Mouse (Mus musculus): Measurements from ENCODE around the gene Tmem219. TPM values are rescaled to one million over a fixed set of nuclear protein-coding genes. Genes with fewer than 3 reads are reported as not detected.

Gene Tmem219
- polyA plus RNA-seq, 1 experiment from 2014 or later: 18.7 TPM

DNA sequence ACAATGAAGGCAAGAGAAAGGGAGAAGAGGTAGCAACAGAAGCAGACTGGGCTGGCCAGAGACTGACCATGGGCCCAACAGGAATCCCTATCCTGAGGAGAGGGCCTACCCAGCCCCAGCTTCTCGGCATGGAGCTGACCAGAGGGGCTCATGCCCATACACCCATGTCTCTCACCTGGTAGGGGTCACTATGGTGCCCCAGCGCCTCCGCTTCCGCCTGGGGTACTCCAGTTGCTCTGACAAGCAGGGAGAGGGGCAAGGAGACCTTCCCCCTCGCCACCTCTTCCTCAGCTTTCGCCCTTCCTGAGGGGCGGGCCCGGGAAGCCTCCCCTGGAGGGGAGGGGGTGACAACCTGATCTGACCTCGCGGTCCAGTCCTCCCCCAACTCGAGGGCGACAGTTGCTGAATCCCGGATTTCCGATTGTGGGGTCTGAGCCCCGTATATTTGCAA, 39.0 kb downstream of the Tmem219 start:
- peak overlapping the region; percentile 99 for H3K4me2 ChIP-seq (ENCODE audit: low read depth, low read length)
- peak overlapping the region; percentile 77 for H3K4me3 ChIP-seq (ENCODE audit: low read depth, low read length)
- peaks cover 38% of the 10 kb centered on the region for H3K4me1 ChIP-seq (ENCODE audit: control insufficient read depth, low read depth, low read length)
- no peaks in the 10 kb centered on the region for H3K9me3 ChIP-seq (replicated peaks; ENCODE audit: control insufficient read depth, low read length)
- H3K27ac ChIP-seq (ENCODE audit: low read length): peak overlapping the region; percentile 83
- peaks cover 13% of the 10 kb centered on the region for H3K36me3 ChIP-seq (ENCODE audit: control insufficient read depth, insufficient read depth)
- under 1% methylated on average over 15 of the region's 15 CpGs for WGBS (ENCODE audit: insufficient replicate concordance)
- peak overlapping the region; percentile 85 for H3K9ac ChIP-seq (ENCODE audit: low read depth, low read length)
- H3K27me3 ChIP-seq (ENCODE audit: control insufficient read depth, insufficient read depth, low read depth, low read length): no peaks in the 10 kb centered on the region
- ATAC-seq (ENCODE audit: low read depth): no peak

GRCm38 (mm10) chr7:126881040-126881439, 41.7 kb downstream of the Tmem219 start:
- Histone ChIP-seq H3K9me3 (replicated peaks; ENCODE audit: control insufficient read depth, low read length) (no peaks in the 10 kb centered on the region), H3K4me1 (ENCODE audit: control insufficient read depth, low read depth, low read length) (peaks cover 38% of the 10 kb centered on the region), H3K4me2 (ENCODE audit: low read depth, low read length) (peak overlapping the region; percentile 22), H3K27me3 (ENCODE audit: control insufficient read depth, insufficient read depth, low read depth, low read length) (no peaks in the 10 kb centered on the region), H3K36me3 (ENCODE audit: control insufficient read depth, insufficient read depth) (peaks cover 30% of the 10 kb centered on the region), H3K4me3 (ENCODE audit: low read depth, low read length) (no peak overlapping the region), H3K27ac (ENCODE audit: low read length) (no peak overlapping the region), H3K9ac (ENCODE audit: low read depth, low read length) (no peak overlapping the region; the same call in 1 of the 2 replicates)
- no peak for ATAC-seq (ENCODE audit: low read depth)
- WGBS (ENCODE audit: insufficient replicate concordance): 33% methylated on average over 6 of the region's 6 CpGs

DNA sequence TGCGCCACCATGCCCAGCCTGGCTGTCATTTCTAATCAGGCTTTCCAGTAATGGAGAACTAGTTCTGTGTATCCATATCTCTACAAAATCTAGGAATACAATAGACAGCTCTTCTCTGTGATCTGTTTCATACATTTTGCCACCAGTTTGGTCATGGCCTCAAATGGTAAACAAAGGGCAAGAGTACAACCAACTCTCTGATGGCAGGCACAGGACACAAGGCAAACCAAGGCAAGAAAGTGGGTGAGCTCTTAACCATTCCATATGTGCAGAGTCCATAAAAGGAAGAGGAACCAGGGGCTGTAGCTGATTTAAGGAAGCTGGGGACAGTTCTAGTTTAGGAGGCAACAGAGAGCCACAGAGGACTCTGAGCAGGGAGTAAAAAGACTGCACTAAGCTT, 45.5 kb downstream of the Tmem219 start:
- Histone ChIP-seq H3K36me3 (ENCODE audit: control insufficient read depth, insufficient read depth) (peaks cover 66% of the 10 kb centered on the region), H3K9me3 (replicated peaks; ENCODE audit: control insufficient read depth, low read length) (no peaks in the 10 kb centered on the region), H3K27ac (ENCODE audit: low read length) (no peak overlapping the region), H3K4me1 (ENCODE audit: control insufficient read depth, low read depth, low read length) (peaks cover 12% of the 10 kb centered on the region), H3K9ac (ENCODE audit: low read depth, low read length) (no peak overlapping the region), H3K27me3 (ENCODE audit: control insufficient read depth, insufficient read depth, low read depth, low read length) (no peaks in the 10 kb centered on the region), H3K4me3 (ENCODE audit: low read depth, low read length) (no peak overlapping the region), H3K4me2 (ENCODE audit: low read depth, low read length) (no peak overlapping the region)
- ATAC-seq (ENCODE audit: low read depth): no peak
- WGBS (ENCODE audit: insufficient replicate concordance): 90% methylated on average over 1 of the region's 1 CpGs

DNA sequence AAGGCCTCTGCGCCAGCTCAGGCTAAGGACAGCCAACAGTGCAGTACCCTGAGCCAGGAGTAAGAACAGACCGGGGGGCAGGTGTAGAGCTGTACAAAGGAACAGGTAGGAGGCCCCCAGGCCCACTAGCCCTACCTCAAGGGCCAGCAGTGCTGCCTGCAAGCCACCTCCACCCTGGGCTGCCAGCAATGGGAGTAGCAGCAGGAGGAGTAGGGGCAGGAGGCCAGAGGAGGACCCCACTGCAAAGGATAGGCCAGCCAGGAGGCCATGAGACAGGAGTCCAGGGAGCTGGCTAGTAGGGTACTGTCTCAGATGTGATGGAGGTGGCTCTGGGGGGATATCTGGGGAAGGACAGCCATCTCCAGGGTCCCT, 52.2 kb downstream of the Tmem219 start:
- no peak for ATAC-seq (ENCODE audit: low read depth)
- Histone ChIP-seq H3K4me1 (ENCODE audit: control insufficient read depth, low read depth, low read length) (no peaks in the 10 kb centered on the region), H3K9ac (ENCODE audit: low read depth, low read length) (no peak overlapping the region), H3K27me3 (ENCODE audit: control insufficient read depth, insufficient read depth, low read depth, low read length) (no peaks in the 10 kb centered on the region), H3K4me3 (ENCODE audit: low read depth, low read length) (no peak overlapping the region), H3K4me2 (ENCODE audit: low read depth, low read length) (no peak overlapping the region), H3K36me3 (ENCODE audit: control insufficient read depth, insufficient read depth) (peaks cover 67% of the 10 kb centered on the region), H3K9me3 (replicated peaks; ENCODE audit: control insufficient read depth, low read length) (no peaks in the 10 kb centered on the region), H3K27ac (ENCODE audit: low read length) (no peak overlapping the region)
- 90% methylated on average over 2 of the region's 2 CpGs for WGBS (ENCODE audit: insufficient replicate concordance)

GRCm38 (mm10) chr7:126869780-126870519, 52.8 kb downstream of the Tmem219 start:
- no peak overlapping the region for H3K9ac ChIP-seq (ENCODE audit: low read depth, low read length)
- H3K9me3 ChIP-seq (replicated peaks; ENCODE audit: control insufficient read depth, low read length): no peaks in the 10 kb centered on the region
- no peaks in the 10 kb centered on the region for H3K4me1 ChIP-seq (ENCODE audit: control insufficient read depth, low read depth, low read length)
- 84% methylated on average over 23 of the region's 23 CpGs for WGBS (ENCODE audit: insufficient replicate concordance)
- H3K36me3 ChIP-seq (ENCODE audit: control insufficient read depth, insufficient read depth): peaks cover 65% of the 10 kb centered on the region
- H3K4me3 ChIP-seq (ENCODE audit: low read depth, low read length): no peak overlapping the region
- no peak overlapping the region for H3K27ac ChIP-seq (ENCODE audit: low read length)
- H3K27me3 ChIP-seq (ENCODE audit: control insufficient read depth, insufficient read depth, low read depth, low read length): no peaks in the 10 kb centered on the region
- no peak overlapping the region for H3K4me2 ChIP-seq (ENCODE audit: low read depth, low read length)
- ATAC-seq (ENCODE audit: low read depth): no peak

DNA sequence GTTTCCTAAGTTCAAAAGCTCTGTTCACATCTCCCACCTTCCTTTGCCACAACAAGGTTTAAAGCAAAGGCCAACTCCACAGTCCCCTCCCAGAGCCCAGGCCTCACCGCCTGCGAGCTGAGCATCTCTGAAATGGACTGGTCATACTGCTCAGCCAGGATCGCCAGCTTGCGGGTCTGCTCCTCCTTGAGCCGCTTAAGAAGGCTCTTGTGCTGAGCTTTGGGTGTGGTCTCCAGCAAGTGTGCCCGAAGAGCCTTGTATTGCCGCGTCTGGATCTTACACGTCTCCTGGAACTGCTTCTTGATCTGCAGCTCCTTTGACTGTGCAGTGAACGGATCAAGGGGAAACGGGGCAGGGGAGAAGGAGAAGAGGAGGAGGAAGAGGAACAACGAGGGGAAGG, 54.7 kb downstream of the Tmem219 start:
- no peak for ATAC-seq (ENCODE audit: low read depth)
- no peak overlapping the region for H3K4me2 ChIP-seq (ENCODE audit: low read depth, low read length)
- peaks cover 55% of the 10 kb centered on the region for H3K36me3 ChIP-seq (ENCODE audit: control insufficient read depth, insufficient read depth)
- H3K27me3 ChIP-seq (ENCODE audit: control insufficient read depth, insufficient read depth, low read depth, low read length): no peaks in the 10 kb centered on the region
- no peak overlapping the region for H3K9ac ChIP-seq (ENCODE audit: low read depth, low read length)
- H3K4me3 ChIP-seq (ENCODE audit: low read depth, low read length): no peak overlapping the region
- no peak overlapping the region for H3K27ac ChIP-seq (ENCODE audit: low read length)
- 75% methylated on average over 12 of the region's 12 CpGs for WGBS (ENCODE audit: insufficient replicate concordance)
- H3K4me1 ChIP-seq (ENCODE audit: control insufficient read depth, low read depth, low read length): peaks cover 10% of the 10 kb centered on the region
- no peaks in the 10 kb centered on the region for H3K9me3 ChIP-seq (replicated peaks; ENCODE audit: control insufficient read depth, low read length)

- H3K9me3 ChIP-seq (replicated peaks; ENCODE audit: control insufficient read depth, low read length): no peaks in the 10 kb centered on the region
- no peaks in the 10 kb centered on the region for H3K27me3 ChIP-seq (ENCODE audit: control insufficient read depth, insufficient read depth, low read depth, low read length)
- ATAC-seq (ENCODE audit: low read depth): no peak
- H3K9ac ChIP-seq (ENCODE audit: low read depth, low read length): no peak overlapping the region
- H3K4me3 ChIP-seq (ENCODE audit: low read depth, low read length): no peak overlapping the region
- 81% methylated on average over 2 of the region's 2 CpGs for WGBS (ENCODE audit: insufficient replicate concordance)
- H3K4me1 ChIP-seq (ENCODE audit: control insufficient read depth, low read depth, low read length): peaks cover 14% of the 10 kb centered on the region
- no peak overlapping the region for H3K4me2 ChIP-seq (ENCODE audit: low read depth, low read length)
- no peak overlapping the region for H3K27ac ChIP-seq (ENCODE audit: low read length)
- H3K36me3 ChIP-seq (ENCODE audit: control insufficient read depth, insufficient read depth): peaks cover 50% of the 10 kb centered on the region
Observed at GRCm38 (mm10) chr7:126867534-126867933, 55.2 kb downstream of the Tmem219 start.

- Histone ChIP-seq H3K4me3 (ENCODE audit: low read depth, low read length) (no peak overlapping the region), H3K9me3 (replicated peaks; ENCODE audit: control insufficient read depth, low read length) (no peaks in the 10 kb centered on the region), H3K9ac (ENCODE audit: low read depth, low read length) (peak overlapping the region; percentile 75), H3K27me3 (ENCODE audit: control insufficient read depth, insufficient read depth, low read depth, low read length) (no peaks in the 10 kb centered on the region), H3K27ac (ENCODE audit: low read length) (no peak overlapping the region), H3K4me1 (ENCODE audit: control insufficient read depth, low read depth, low read length) (peaks cover 22% of the 10 kb centered on the region), H3K4me2 (ENCODE audit: low read depth, low read length) (peak overlapping the region; percentile 98), H3K36me3 (ENCODE audit: control insufficient read depth, insufficient read depth) (peaks cover 30% of the 10 kb centered on the region)
- ATAC-seq (ENCODE audit: low read depth): no peak
- 86% methylated on average over 6 of the region's 6 CpGs for WGBS (ENCODE audit: insufficient replicate concordance)
Observed at GRCm38 (mm10) chr7:126863791-126864190, 58.9 kb downstream of the Tmem219 start.

DNA sequence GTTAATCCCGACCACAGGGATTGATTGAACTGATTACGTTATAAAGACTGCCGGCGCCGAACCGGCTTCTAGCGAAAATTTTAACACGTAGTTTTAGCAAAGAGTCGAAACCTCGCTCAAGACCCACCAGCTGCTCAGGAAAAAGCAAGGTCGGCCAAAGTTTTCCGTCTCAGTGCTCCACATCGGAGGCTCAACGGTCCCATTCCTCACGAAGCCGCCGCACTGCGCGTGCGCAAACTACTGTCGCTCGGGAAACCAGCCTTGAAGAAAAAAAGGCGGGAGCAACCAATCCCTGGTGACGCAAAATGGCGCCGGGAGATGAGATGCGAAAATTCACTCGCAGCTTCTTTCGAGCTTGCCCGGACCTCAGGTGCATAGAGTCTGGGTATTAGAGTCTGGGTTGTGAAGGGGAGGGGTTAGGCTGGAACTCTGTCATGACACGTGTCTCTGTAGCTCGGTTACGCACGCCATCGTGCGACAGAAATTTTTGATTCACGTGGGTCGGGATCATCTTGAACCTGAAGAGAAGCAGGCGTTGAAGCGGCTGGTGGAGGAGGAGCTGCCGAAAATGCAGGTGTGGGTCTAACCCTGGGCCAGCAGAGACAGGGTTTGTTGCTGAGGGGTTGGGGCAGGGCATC, 60.5 kb downstream of the Tmem219 start, which contains the start of gene Ino80e:
Ino80e (minus strand) TSS at position 231 of the 638 bp plus-strand sequence.
- peak; percentile 75 for ATAC-seq (ENCODE audit: low read depth)
- Histone ChIP-seq H3K4me1 (ENCODE audit: control insufficient read depth, low read depth, low read length) (peaks cover 22% of the 10 kb centered on the region), H3K4me2 (ENCODE audit: low read depth, low read length) (peak within 1 kb of the TSS; percentile 98), H3K27me3 (ENCODE audit: control insufficient read depth, insufficient read depth, low read depth, low read length) (no peaks in the 10 kb centered on the region), H3K9ac (ENCODE audit: low read depth, low read length) (peak within 1 kb of the TSS; percentile 75), H3K27ac (ENCODE audit: low read length) (peak within 1 kb of the TSS; percentile 76), H3K9me3 (replicated peaks; ENCODE audit: control insufficient read depth, low read length) (no peaks in the 10 kb centered on the region), H3K4me3 (ENCODE audit: low read depth, low read length) (peak within 1 kb of the TSS; percentile 73), H3K36me3 (ENCODE audit: control insufficient read depth, insufficient read depth) (peaks cover 32% of the 10 kb centered on the region)
- WGBS (ENCODE audit: insufficient replicate concordance): under 1% methylated on average over 41 of the region's 41 CpGs

Measured in liver, embryonic 16.5 days (tissue).